Mouse (Mus musculus): ENCODE measurements around the gene Eno1.

DNA sequence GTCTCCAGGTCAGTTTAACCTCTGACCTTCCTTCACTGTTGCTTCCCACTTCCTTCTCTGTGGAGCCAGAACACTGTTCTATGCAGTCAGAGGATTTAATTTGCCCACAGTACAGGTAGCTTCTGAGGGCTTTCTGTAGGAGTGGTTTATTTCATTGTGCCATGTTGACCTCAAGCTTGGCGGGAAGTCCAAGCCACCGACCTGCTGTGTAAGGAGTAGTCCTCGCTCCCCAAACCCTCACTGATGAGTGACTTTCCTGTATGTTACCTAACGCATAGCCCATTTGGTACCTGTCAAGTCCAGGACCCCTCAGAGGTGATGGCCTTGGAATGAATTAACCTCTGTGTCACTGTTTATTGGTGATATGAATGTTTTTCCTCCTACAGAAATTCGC, 2.6 kb downstream of the Eno1 start:
- TF ChIP-seq CTCF (IDR thresholded peaks at IDR 0.05; ENCODE audit: low read depth) (no peak), EP300 (IDR thresholded peaks at IDR 0.05; ENCODE audit: low read depth) (no peak)

All from liver, postnatal 0 days (tissue).